Mouse (Mus musculus) heart, postnatal 0 days (tissue): ENCODE measurements at regions not wholly inside any gene's neighbourhood (a gene's known extent, or its start where the extent isn't known, plus 50 kb on each side); places are given as distances from the start of the nearest gene placed in this dataset.

ENCODE experiments used
- ATAC-seq: fragments of 200-750 bp; cut with Nextera tagmentation; 2 replicates; pipeline ENCODE4 v1.8.0; 2017; ENCODE audit warnings: low read depth, moderate number of reproducible peaks, moderate library complexity; ENCODE audit not compliant: insufficient read depth
- DNase-seq: peaks from one replicate; pipeline ENCODE4 v3.0.0-alpha.2; 2016; ENCODE audit warnings: low spot score
- H3K27ac ChIP-seq: fragments of 300-500 bp; sonication (generic); 2 replicates; pipeline ENCODE4 v1.5.1; 2014; ENCODE audit warnings: low read depth, mild to moderate bottlenecking
- H3K27me3 ChIP-seq: fragments of 300-500 bp; sonication (generic); 2 replicates; pipeline ENCODE4 v1.6.1; 2014; ENCODE audit warnings: low read length, mixed read lengths; ENCODE audit not compliant: control insufficient read depth, insufficient read depth
- H3K36me3 ChIP-seq: fragments of 300-500 bp; sonication (generic); replicated peaks from 2 replicates; pipeline ENCODE4 v1.6.1; 2014; ENCODE audit warnings: low read length, mixed read lengths; ENCODE audit not compliant: control insufficient read depth, insufficient read depth
- H3K4me1 ChIP-seq: fragments of 300-500 bp; sonication (generic); 2 replicates; pipeline ENCODE4 v1.6.1; 2014; ENCODE audit warnings: antibody characterized with exemption; ENCODE audit not compliant: control insufficient read depth, insufficient read depth
- H3K4me2 ChIP-seq: fragments of 300-500 bp; sonication (generic); 2 replicates; pipeline ENCODE4 v1.6.1; 2014; ENCODE audit warnings: low read depth, mild to moderate bottlenecking, low read length, moderate library complexity
- H3K4me3 ChIP-seq: fragments of 300-500 bp; sonication (generic); 2 replicates; pipeline ENCODE4 v1.5.1; 2014; ENCODE audit warnings: low read depth, low read length
- H3K9ac ChIP-seq: fragments of 300-500 bp; sonication (generic); replicated peaks from 2 replicates; pipeline ENCODE4 v1.6.1; 2014; ENCODE audit warnings: low read depth, low read length, mixed read lengths
- H3K9me3 ChIP-seq: fragments of 300-500 bp; sonication (generic); replicated peaks from 2 replicates; pipeline ENCODE4 v1.6.1; 2016; ENCODE audit warnings: low read length; ENCODE audit not compliant: control insufficient read depth
- CTCF ChIP-seq: IDR thresholded peaks from 2 replicates; pipeline ENCODE4 v1.5.1; 2016; ENCODE audit warnings: antibody characterized with exemption, control low read depth, low read depth
- EP300 ChIP-seq: IDR thresholded peaks from 2 replicates; pipeline ENCODE4 v1.6.1; 2016; ENCODE audit warnings: antibody characterized with exemption, low read depth
- WGBS: fragments of 180-500 bp; shearing (Covaris S2); extraction: QIAGEN DNeasy Blood & Tissue Kit; methylation state at CpG from one replicate; pipeline ENCODE4 v1.1.7; 2014; 5-methylcytosine and 5-hydroxymethylcytosine counted together

GRCm38 (mm10) chr11:12521286-12521685 is 56.5 kb upstream of the Cobl start:
- 40% methylated on average over 3 of the region's 3 CpGs for WGBS
- Histone ChIP-seq H3K27me3 (no peaks in the 10 kb centered on the region), H3K4me3 (no peak overlapping the region), H3K36me3 (no peaks in the 10 kb centered on the region), H3K9ac (no peak overlapping the region), H3K9me3 (no peaks in the 10 kb centered on the region), H3K4me1 (no peaks in the 10 kb centered on the region), H3K27ac (no peak overlapping the region), H3K4me2 (no peak overlapping the region)
- TF ChIP-seq EP300 (no peak), CTCF (no peak)
- DNase-seq: no peak
- no peak for ATAC-seq

GRCm38 (mm10) chr11:12516374-12516773 is 51.6 kb upstream of the Cobl start:
- H3K4me3 ChIP-seq: no peak overlapping the region
- no peaks in the 10 kb centered on the region for H3K9me3 ChIP-seq
- DNase-seq: no peak
- no peaks in the 10 kb centered on the region for H3K36me3 ChIP-seq
- ATAC-seq: no peak
- H3K4me1 ChIP-seq: no peaks in the 10 kb centered on the region
- H3K4me2 ChIP-seq: no peak overlapping the region
- no peak overlapping the region for H3K9ac ChIP-seq
- TF ChIP-seq EP300: no peak
- no peak for TF ChIP-seq CTCF
- no peak overlapping the region for H3K27ac ChIP-seq
- no peaks in the 10 kb centered on the region for H3K27me3 ChIP-seq
- 74% methylated on average over 2 of the region's 2 CpGs for WGBS
